Mouse (Mus musculus) lung, embryonic 16.5 days (tissue): ENCODE measurements at regions not wholly inside any gene's neighbourhood (a gene's known extent, or its start where the extent isn't known, plus 50 kb on each side); places are given as distances from the start of the nearest gene placed in this dataset.
A peak's percentile ranks its signal among the peaks of the same experiment; 100 is the strongest.

Source experiments
- ATAC-seq: fragments of 200-750 bp; cut with Nextera tagmentation; 2 replicates; pipeline ENCODE4 v1.8.0; 2017; ENCODE audit warnings: low read depth, mild to moderate bottlenecking, moderate library complexity
- H3K27ac ChIP-seq: fragments of 300-500 bp; sonication (generic); 2 replicates; pipeline ENCODE4 v1.5.1; 2014; ENCODE audit warnings: mild to moderate bottlenecking, control low read depth, low read length
- H3K27me3 ChIP-seq: fragments of 300-500 bp; sonication (generic); 2 replicates; pipeline ENCODE4 v1.6.1; 2014; ENCODE audit warnings: low read depth, low read length, mixed read lengths; ENCODE audit not compliant: control insufficient read depth, insufficient read depth
- H3K36me3 ChIP-seq: fragments of 300-500 bp; sonication (generic); 2 replicates; pipeline ENCODE4 v1.6.1; 2014; ENCODE audit warnings: low read length; ENCODE audit not compliant: control insufficient read depth, insufficient read depth
- H3K4me1 ChIP-seq: fragments of 300-500 bp; sonication (generic); replicated peaks from 2 replicates; pipeline ENCODE4 v1.6.1; 2014; ENCODE audit warnings: low read length, mixed read lengths; ENCODE audit not compliant: control insufficient read depth, insufficient read depth
- H3K4me2 ChIP-seq: fragments of 300-500 bp; sonication (generic); 2 replicates; pipeline ENCODE4 v1.6.1; 2014; ENCODE audit warnings: low read depth, low read length, control low read depth
- H3K4me3 ChIP-seq: fragments of 300-500 bp; sonication (generic); 2 replicates; pipeline ENCODE4 v1.5.1; 2014; ENCODE audit warnings: mild to moderate bottlenecking, low read length, control low read depth
- H3K9ac ChIP-seq: fragments of 300-500 bp; sonication (generic); 2 replicates; pipeline ENCODE4 v1.6.1; 2014; ENCODE audit warnings: low read length, control low read depth
- H3K9me3 ChIP-seq: fragments of 300-500 bp; sonication (generic); 2 replicates; pipeline ENCODE4 v1.6.1; 2016; ENCODE audit warnings: low read length; ENCODE audit not compliant: control insufficient read depth
- WGBS: fragments of 180-500 bp; shearing (Covaris S2); extraction: QIAGEN DNeasy Blood & Tissue Kit; methylation state at CpG from one replicate; pipeline ENCODE4 v1.1.7; 2014; 5-methylcytosine and 5-hydroxymethylcytosine counted together

DNA sequence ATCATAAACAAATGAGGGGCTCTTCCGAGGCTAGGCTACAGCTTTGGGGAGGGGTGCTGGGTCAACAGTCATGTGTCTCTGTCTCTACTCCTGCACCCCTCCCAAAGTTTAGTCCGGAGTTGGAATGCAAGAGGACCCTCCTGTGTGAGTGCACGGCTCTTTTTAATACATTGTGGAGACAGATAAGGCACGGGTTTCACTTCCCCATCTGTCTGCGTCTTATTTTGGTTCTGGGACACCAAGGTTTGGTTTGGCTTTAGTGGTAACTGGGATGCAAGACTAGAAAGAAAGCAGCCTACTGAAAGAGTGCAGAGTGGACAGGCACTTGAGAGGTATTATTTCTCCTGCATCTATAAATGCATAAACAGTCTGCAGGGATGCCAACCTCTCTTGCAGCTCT, 71.2 kb downstream of the Tmem30b start:
- Histone ChIP-seq H3K36me3 (no peaks in the 10 kb centered on the region), H3K4me3 (no peak overlapping the region), H3K9ac (no peak overlapping the region), H3K9me3 (no peaks in the 10 kb centered on the region), H3K27ac (no peak overlapping the region), H3K4me1 (no peaks in the 10 kb centered on the region; the same call in 1 of the 2 replicates), H3K4me2 (no peak overlapping the region), H3K27me3 (no peaks in the 10 kb centered on the region)
- WGBS = 31% methylated on average over 5 of the region's 5 CpGs
- no peak for ATAC-seq

DNA sequence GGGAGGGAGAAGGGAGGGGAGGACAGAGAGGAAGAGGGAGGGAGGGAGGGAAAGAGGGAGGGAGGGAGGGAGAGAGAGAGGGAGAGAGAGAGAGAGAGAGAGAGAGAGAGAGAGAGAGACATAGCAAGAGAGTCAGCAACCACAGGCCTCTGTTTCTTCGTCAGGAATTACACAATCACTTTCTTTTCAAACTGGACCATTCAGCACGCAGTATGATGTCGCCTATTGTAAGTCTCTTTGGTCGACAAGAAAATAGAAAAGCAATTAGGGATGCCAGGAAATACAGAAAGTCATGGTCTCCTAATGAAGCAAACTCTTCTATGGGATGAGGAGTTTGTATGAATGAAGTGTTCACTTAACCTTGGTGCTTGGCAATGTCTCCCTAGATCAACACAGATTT, 73.1 kb downstream of the Tmem30b start:
- Histone ChIP-seq H3K4me3 (no peak overlapping the region), H3K9ac (no peak overlapping the region), H3K27me3 (no peaks in the 10 kb centered on the region), H3K9me3 (no peaks in the 10 kb centered on the region), H3K4me1 (no peaks in the 10 kb centered on the region; the same call in 1 of the 2 replicates), H3K36me3 (no peaks in the 10 kb centered on the region), H3K4me2 (no peak overlapping the region), H3K27ac (no peak overlapping the region)
- no peak for ATAC-seq
- 63% methylated on average over 4 of the region's 4 CpGs for WGBS

DNA sequence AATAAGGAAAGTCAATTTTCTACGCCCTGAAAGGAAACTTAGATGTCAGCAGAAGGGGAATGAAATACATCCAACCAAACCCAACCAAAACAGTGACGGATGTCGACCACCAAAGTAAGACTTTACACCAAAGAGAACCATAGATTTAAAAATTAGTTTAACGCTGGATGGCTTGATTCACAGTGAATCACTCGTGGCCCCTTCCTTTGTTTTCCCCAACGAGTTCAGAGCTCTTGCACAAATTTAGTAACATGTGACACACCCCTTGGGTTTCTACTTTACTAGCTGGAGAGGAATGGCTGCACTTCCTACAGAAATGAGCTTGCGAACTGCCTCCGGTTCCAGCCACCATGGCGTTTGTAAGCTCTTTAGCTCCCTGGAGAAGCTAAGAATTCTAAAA, 74.2 kb downstream of the Tmem30b start:
- no peak overlapping the region for H3K4me3 ChIP-seq
- no peaks in the 10 kb centered on the region for H3K9me3 ChIP-seq
- no peaks in the 10 kb centered on the region; the same call in 1 of the 2 replicates for H3K4me1 ChIP-seq
- peak overlapping the region; percentile 27; the same call in 1 of the 2 replicates for H3K4me2 ChIP-seq
- H3K9ac ChIP-seq = no peak overlapping the region
- H3K27ac ChIP-seq = no peak overlapping the region
- WGBS = 73% methylated on average over 9 of the region's 9 CpGs
- no peaks in the 10 kb centered on the region for H3K36me3 ChIP-seq
- no peaks in the 10 kb centered on the region for H3K27me3 ChIP-seq
- ATAC-seq = no peak

DNA sequence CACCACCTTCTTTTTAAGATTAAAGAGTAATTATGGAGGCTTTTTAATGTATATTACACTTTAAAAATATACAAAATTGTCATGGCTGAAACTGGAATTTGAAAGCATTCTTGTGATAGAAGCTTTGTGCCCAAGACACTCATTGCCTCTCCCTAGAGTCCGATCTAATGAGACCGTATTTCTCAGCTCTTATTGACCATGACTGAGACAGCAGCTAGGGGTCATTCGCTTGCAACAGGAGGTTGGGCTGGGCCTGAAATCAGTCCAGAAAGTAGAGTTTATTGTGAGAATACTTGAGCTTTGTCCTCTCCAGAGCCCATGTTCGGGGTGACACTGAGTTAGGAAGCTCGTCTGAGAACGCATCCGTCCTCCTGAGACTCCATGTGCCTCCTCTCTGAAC, 79.7 kb downstream of the Tmem30b start:
- H3K9ac ChIP-seq = no peak overlapping the region
- H3K4me1 ChIP-seq = no peaks in the 10 kb centered on the region
- no peak overlapping the region for H3K4me2 ChIP-seq
- no peak overlapping the region for H3K27ac ChIP-seq
- H3K9me3 ChIP-seq = no peaks in the 10 kb centered on the region
- H3K27me3 ChIP-seq = no peaks in the 10 kb centered on the region
- no peaks in the 10 kb centered on the region for H3K36me3 ChIP-seq
- H3K4me3 ChIP-seq = no peak overlapping the region
- ATAC-seq = no peak
- WGBS = 77% methylated on average over 7 of the region's 7 CpGs

DNA sequence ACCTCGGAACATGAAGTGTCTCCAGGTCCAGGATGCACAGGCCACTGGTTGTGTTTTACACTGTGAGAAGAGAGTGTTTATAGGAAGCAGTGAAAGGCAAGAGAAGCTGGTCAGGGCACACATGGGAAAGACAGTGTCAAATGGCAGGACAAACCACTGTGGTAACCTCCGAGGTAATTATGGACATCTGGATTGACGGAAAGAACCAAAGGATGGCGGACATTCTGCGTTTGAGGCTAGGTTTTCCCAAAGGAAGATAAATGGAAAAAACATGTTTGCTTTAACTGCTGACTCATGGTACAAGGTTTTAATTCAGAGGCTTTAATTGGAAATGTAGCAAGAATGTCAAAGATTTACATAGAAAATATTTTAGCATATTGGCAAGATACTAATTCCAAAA, 80.2 kb downstream of the Tmem30b start:
- H3K4me3 ChIP-seq = no peak overlapping the region
- no peaks in the 10 kb centered on the region for H3K36me3 ChIP-seq
- ATAC-seq = no peak
- H3K4me2 ChIP-seq = no peak overlapping the region
- WGBS = 87% methylated on average over 5 of the region's 5 CpGs
- H3K9ac ChIP-seq = no peak overlapping the region
- H3K27me3 ChIP-seq = no peaks in the 10 kb centered on the region
- H3K9me3 ChIP-seq = no peaks in the 10 kb centered on the region
- no peaks in the 10 kb centered on the region for H3K4me1 ChIP-seq
- H3K27ac ChIP-seq = no peak overlapping the region

DNA sequence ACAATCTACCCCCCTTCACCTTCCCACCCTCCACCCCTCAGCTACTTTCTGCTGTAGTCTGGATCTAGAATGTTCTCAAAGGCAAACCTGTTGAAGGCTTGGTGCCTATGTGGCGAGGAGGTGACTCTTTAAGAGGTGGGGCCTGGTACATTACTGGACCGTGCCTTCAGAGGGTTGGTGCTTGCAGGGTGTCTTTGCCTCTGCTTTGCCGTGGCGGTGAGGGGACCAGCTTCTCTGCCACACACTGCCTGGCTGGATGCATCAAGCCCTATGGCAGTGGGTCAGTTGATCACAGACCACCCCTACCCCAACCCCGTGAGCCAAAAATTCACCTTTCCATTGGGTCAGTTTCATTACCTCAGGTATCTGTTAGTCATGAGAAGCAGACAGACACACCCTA, 81.9 kb downstream of the Tmem30b start:
- Histone ChIP-seq H3K27ac (no peak overlapping the region), H3K4me3 (no peak overlapping the region), H3K4me1 (no peaks in the 10 kb centered on the region), H3K9ac (no peak overlapping the region), H3K27me3 (no peaks in the 10 kb centered on the region), H3K36me3 (no peaks in the 10 kb centered on the region), H3K9me3 (no peaks in the 10 kb centered on the region), H3K4me2 (no peak overlapping the region)
- WGBS = 84% methylated on average over 5 of the region's 5 CpGs
- ATAC-seq = no peak

DNA sequence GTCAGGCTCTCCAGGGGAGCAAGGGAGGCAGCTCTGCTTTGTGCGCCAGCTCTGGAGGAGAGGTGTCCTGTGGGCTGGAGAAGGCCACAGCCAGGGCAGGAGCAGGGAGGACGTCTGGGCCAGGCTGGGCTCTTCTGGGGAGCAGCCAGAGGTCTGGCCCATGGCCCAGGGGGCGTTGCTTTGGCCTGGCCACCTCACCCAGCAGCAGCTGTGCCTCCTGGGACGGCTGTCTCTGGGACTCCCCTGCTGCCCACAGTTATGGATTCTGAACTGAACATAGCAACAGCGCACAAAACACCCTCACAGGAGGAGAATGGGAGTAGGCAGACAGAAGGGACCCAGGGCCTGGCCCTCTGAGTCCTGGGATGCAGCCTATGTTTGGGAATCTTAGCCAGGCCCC, 84.1 kb downstream of the Tmem30b start:
- no peaks in the 10 kb centered on the region for H3K27me3 ChIP-seq
- WGBS = 43% methylated on average over 5 of the region's 5 CpGs
- no peaks in the 10 kb centered on the region for H3K9me3 ChIP-seq
- H3K4me3 ChIP-seq = no peak overlapping the region
- peak; percentile 88 for ATAC-seq
- no peaks in the 10 kb centered on the region for H3K36me3 ChIP-seq
- H3K4me1 ChIP-seq = no peaks in the 10 kb centered on the region
- no peak overlapping the region for H3K9ac ChIP-seq
- H3K4me2 ChIP-seq = no peak overlapping the region
- no peak overlapping the region for H3K27ac ChIP-seq

DNA sequence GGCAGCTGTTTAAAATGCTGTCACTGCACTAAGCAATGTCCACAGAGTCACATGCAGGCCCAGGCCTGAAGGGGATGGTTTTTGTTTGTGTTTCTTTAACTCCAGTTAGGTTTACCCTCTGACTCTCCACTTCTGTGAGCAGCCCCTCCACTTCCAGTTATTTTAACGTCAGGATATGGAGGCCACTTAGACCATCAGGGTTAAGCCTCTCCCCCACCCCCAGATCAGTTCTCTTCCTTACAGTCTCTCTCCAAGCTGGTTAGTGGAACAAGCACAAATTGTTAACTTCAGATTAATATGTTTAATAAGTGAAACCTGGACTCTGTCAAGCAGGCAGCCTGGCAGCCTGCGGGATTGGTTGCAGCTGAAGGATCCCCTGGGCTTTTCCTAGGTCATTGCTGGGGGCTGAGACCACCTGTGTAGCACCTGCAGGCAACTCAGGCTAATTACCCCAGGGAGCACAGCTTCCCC, 85.9 kb downstream of the Tmem30b start:
- no peak overlapping the region for H3K9ac ChIP-seq
- H3K4me2 ChIP-seq = no peak overlapping the region
- H3K4me1 ChIP-seq = no peaks in the 10 kb centered on the region
- no peak overlapping the region for H3K4me3 ChIP-seq
- WGBS = 20% methylated on average over 2 of the region's 2 CpGs
- ATAC-seq = no peak
- H3K9me3 ChIP-seq = no peaks in the 10 kb centered on the region
- H3K27me3 ChIP-seq = no peaks in the 10 kb centered on the region
- H3K27ac ChIP-seq = no peak overlapping the region
- no peaks in the 10 kb centered on the region for H3K36me3 ChIP-seq

DNA sequence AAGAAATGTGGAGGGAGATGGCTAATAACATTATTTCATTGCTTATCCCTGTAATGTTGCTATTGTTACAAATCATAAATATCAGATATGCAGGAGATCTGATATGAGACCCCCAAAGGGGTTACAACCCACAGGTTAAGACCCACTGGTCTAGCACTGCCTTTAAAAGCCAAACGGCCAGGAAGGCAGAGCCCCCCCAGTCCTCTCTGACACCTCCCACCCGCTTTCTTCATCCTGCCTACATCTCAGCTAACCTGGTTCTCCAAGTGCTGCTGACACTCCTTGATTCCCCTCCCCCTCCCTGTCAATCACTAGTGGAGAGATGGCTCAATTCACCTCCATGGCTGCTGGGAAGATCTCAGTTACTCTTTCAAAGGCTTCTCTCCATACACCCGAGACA, 94.9 kb downstream of the Tmem30b start:
- H3K4me3 ChIP-seq = no peak overlapping the region
- H3K36me3 ChIP-seq = no peaks in the 10 kb centered on the region
- H3K4me1 ChIP-seq = no peaks in the 10 kb centered on the region
- H3K9ac ChIP-seq = no peak overlapping the region
- H3K9me3 ChIP-seq = peaks cover 2% of the 10 kb centered on the region; the same call in 1 of the 2 replicates
- ATAC-seq = no peak
- no peak overlapping the region for H3K27ac ChIP-seq
- no peak overlapping the region for H3K4me2 ChIP-seq
- WGBS = 49% methylated on average over 3 of the region's 3 CpGs
- H3K27me3 ChIP-seq = no peaks in the 10 kb centered on the region

DNA sequence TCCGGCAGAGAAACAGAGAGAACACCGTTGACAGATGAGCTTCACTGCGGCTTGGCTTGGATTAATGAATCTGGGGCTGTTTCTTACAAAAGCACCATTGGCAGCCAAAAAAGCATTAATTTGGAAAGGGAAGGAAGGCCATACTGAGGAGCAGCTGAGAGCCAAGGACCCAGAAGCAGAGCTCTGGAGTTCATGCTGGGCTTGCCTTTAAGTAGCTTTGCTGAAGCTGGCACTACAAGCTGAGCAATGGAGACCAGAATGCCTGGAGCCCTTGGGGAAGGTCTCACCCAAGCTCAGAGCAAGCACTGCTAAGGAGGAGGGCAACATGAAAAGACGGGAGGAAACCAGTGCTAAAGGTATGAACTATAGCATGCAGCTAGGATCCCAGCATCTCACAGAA, 95.7 kb downstream of the Tmem30b start:
- Histone ChIP-seq H3K27ac (no peak overlapping the region), H3K4me1 (no peaks in the 10 kb centered on the region), H3K9me3 (peaks cover 2% of the 10 kb centered on the region; the same call in 1 of the 2 replicates), H3K27me3 (no peaks in the 10 kb centered on the region), H3K36me3 (no peaks in the 10 kb centered on the region), H3K4me3 (no peak overlapping the region), H3K9ac (no peak overlapping the region), H3K4me2 (no peak overlapping the region)
- no peak for ATAC-seq
- WGBS = 75% methylated on average over 4 of the region's 4 CpGs
